Mouse (Mus musculus) thymus, adult 18-20 months (tissue): ENCODE measurements around the gene Qrsl1.
"Not testable (repeated sequence)": the region's sequence is repeated elsewhere in the genome, so short reads cannot be mapped to it uniquely, and the experiment has no call there.

Experiments used
- DNase-seq, 2 experiments: peaks; one replicate each; pipeline ENCODE4 v3.0.0; 2022; ENCODE audit warnings: mixed read lengths in 2 of 2

The Qrsl1 gene

DNA sequence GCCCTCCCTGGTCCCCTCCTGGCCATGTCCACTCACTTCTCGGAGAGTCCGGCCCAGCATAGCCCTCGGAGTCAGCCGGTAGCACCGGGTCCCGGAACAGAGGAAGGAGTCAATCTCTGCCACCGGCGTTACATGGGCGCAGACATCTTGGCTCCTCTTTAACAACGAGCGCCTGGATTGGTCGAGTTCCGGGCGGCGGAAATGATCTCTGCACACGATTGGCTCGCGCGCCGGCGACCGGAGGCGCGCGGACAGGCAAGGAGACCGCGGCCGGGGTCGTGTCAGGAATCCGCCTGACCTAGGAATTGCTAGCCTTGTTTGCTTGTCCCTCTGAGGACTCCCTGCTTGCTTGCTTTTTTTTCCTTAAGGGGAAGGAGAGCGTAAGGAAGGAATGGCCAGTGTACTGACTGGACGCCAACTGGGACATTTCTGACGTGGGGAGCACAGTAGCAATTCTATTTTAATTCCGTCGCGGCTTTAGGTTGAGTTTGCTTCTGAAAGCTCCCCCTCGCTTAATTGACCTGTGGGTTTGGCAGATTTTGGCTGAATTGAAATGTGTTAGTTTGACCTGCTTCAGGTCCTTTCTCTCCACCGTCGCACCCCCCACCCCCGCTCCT is at the start of gene Qrsl1, which contains the start of gene Rtn4ip1:
Gene Qrsl1 (minus strand): TSS at position 168 of the 617 bp plus-strand sequence.
Gene Rtn4ip1 (plus strand): TSS at position 230 of the 617 bp plus-strand sequence.
- DNase-seq = peak; percentile 80 to 85

- DNase-seq = no peak
Measured at GRCm38 (mm10) chr10:43945435-43945834, 43.9 kb upstream of the Qrsl1 start.

- no peak for DNase-seq
Measured at GRCm38 (mm10) chr10:43943736-43944135, 42.2 kb upstream of the Qrsl1 start.

- DNase-seq = no peak
Measured at GRCm38 (mm10) chr10:43939136-43939662, 37.7 kb upstream of the Qrsl1 start.

DNA sequence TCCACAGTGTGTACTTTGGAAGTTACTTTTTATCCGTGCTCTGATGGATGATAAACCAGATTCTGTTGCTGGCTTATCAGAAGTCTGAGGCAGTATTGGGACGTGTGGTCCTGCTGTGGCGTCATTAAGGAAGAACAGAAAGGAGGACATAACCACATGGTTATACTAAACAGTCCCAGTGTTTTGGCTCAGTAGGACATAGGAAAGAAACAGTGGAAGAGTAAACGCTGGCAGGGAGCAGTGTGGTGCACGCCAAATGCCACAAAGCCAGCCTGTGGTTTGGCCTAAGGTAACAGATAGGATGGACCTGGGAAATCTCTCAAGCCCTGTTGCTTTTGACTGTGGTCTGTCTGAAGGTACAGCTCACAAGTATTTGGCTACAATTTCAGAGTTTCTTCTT is 27.1 kb upstream of the Qrsl1 start:
- DNase-seq = no peak

DNA sequence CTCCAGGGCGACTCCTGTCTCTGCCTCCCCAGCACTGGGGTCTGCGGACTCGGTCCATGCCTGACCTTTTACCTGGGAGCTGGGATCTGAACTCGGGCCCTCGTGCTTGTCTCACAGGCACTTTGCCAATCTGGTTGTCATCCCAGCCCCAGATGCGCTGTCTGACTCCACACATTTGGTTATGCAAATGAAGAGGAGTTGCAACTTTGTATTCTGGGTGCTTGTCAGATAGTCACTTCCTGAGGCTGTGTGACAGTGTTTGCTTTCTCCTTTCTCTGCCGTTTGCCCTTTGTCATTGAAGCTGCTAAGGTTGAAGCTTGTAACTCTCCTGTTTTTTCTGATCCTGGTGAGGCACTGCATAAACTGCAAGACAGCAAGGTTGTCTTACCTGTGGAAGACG is 26.2 kb upstream of the Qrsl1 start:
- DNase-seq = no peak

- not testable (repeated sequence) for DNase-seq
Measured at GRCm38 (mm10) chr10:43925776-43926175, 24.2 kb upstream of the Qrsl1 start.

DNA sequence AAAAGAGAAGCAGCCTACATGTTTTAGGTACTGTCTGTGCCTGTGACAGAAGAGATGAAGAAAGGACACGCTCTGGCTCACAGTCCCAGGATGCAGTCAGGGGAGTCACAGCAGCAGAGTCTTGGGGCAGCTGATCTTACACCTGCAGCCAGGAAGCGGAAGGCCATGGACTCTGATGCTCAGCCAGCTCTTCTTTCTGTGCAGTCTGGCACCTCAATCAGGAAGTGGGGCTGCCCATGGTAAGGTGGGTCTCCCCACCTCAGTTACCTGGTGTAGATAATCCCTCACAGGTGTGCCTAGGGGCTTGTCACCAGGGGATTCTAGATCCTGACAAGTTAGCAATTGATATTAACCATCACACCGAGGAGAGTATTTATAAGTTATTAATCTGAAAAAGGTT is 21.6 kb upstream of the Qrsl1 start:
- DNase-seq = no peak

- DNase-seq = peak; percentile 54 to 63
Measured at GRCm38 (mm10) chr10:43918696-43919608, 17.4 kb upstream of the Qrsl1 start.

DNA sequence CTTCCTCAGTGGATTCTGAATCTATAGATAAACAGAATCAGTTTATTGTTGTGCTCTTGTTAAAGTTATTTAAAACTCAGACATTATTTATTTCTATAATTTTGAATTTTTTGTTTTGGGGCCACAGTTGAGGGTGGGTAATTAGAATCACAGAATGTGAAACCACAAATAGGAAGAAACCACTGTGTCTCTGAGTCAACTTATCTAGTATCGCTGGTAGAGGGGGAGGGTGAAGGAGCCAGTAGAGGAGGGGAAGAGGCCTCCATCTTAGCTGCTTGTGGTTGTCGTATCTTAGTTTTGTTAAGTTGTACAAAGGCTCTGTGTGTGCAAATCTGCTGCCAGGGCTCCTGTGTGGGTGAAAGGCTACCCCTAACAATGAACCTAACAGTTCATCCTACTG is 15.2 kb upstream of the Qrsl1 start:
- no peak for DNase-seq

- DNase-seq = no peak
Measured at GRCm38 (mm10) chr10:43916181-43916580, 14.6 kb upstream of the Qrsl1 start.

- no peak for DNase-seq
Measured at GRCm38 (mm10) chr10:43912236-43912635, 10.7 kb upstream of the Qrsl1 start.

DNA sequence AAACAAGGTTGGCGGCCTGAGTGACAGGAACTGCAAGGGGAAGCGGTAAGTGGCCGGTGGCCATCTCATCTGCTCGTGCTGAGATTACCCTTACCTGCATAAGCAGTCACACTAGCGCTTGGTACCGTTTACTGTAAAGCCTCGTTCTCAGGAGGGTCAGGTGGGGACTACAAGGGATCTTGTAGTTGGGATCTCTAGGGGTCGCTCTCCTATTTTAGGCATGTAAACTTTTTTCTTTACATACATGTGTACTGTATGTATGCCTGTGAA is 9.3 kb upstream of the Qrsl1 start:
- DNase-seq = no peak

DNA sequence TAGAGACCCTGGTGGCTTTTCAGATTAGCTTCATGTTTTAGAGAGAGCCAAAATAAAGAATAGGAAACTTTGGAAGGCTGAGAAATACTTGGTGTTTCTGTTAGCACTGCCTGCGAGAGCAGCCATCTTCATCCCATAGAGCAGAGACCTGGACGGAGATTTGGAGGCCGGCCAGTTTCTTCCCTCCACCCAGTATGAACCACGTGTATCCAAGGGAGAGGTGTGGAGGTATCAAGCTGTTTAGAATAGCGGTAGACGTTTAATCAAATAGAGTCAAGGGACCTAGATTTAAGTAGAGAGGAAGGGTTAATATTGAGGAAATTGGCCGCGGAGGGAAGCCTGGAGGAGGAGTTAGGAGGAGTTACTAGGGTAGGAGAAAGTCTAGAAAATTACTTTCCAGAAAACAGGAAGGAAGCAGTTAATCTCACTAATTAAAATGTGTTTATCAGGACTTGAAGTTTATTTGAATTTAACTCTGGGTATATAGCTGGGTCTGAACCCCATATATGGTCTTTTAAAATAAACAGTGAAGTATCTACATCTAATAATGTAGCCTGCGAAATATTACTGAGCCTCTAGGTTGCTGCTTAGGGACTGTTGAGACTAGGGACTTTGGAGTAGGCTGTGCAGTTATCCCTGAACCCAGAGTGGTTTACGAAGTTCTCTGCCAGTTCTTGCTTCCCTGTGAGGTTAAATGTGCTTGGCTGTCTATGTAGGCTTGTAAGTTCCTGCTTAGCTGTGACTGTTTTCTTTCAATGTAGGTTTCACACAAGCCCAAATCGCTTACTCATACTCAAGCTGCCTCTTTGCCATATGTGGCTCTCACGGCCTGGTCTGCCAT is 8.7 kb upstream of the Qrsl1 start:
- DNase-seq = no peak

- DNase-seq = no peak
Measured at GRCm38 (mm10) chr10:43904569-43904968, 3.0 kb upstream of the Qrsl1 start.

- no peak for DNase-seq
Measured at GRCm38 (mm10) chr10:43900883-43901570, 518 bp downstream of the Qrsl1 start.

GRCm38 (mm10) chr10:43898276-43898675 is 3.3 kb downstream of the Qrsl1 start:
- no peak for DNase-seq

GRCm38 (mm10) chr10:43896065-43896464 is 5.5 kb downstream of the Qrsl1 start:
- DNase-seq = no peak

DNA sequence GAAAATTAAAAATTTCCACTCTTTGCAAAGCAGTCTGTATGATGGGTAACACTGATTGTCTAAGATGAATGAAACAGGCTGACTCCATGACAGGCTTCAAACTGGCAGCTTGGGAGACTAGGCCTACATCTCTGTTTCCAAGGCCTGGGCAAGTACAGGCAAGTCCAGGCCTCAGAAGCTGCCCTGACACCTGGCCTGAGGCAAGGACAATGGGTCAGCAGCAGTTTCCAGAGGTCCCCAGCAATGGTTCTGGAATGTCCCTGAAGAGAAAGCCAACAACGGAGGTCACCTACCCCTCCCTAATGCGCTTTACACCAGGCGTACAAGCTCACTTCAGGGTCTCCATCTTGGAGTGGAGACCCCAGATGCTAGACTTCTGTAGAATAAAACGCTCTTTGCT is 8.6 kb downstream of the Qrsl1 start:
- DNase-seq = no peak

DNA sequence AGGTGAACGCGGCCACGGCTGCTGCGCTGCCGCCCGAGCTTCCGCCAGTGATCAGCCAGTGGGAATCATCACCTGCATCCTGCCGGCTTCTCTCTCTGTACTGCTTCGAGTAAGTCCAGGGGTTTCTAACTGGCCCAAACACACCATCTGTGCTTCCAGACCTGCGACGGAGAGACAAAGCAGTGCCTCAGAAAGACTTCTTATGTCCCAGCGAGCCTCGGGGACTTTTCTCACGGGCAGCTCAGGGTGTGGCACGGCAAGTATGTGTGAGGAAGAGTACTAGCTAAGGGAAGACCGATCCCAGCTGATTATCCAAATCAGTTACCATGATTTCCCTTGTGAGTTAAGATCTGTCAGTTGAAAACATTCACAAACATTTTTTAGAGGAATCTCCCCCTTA is 12.6 kb downstream of the Qrsl1 start:
- no peak for DNase-seq

GRCm38 (mm10) chr10:43887676-43888075 is 13.9 kb downstream of the Qrsl1 start:
- DNase-seq = no peak

DNA sequence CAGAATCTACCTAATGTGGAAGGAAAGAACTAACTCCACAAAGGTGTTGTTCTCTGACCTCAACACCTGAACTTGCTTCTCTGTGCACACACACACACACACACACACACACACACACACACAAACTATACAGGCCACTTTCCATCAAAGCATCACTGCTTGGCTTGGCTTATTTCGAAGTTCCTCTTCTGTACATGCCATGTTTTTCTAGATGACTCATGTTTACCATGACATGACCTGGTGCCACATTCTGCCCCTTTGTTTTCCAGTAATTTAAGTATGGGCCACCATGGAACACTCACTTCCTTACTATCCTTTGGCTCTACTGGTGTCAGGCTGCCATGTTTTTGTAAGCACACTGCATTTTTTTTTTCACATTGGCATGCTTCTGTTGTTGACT is 30.1 kb downstream of the Qrsl1 start:
- no peak for DNase-seq

- DNase-seq = peak; percentile 4 to 6
Measured at GRCm38 (mm10) chr10:43870752-43871151, 30.8 kb downstream of the Qrsl1 start.
